Mouse (Mus musculus) monocyte, adult 5-6 weeks (primary cell): Measurements from ENCODE around the gene Fas. TPM values are rescaled to one million over a fixed set of nuclear protein-coding genes. Genes with fewer than 3 reads are reported as not detected.

Source experiments
- ATAC-seq: fragments of 153-309, 156-312 bp; replicated peaks from 2 replicates; pipeline ENCODE4 v1.8.0; 2017; ENCODE audit warnings: mild to moderate bottlenecking; ENCODE audit not compliant: low TSS enrichment, insufficient number of reproducible peaks, severe bottlenecking, poor library complexity, low FRiP score
- total RNA-seq: library from RNA; stranded (forward); fragments of 200-1000, 200-491, 200-594 nt; gene quantifications from 3 replicates; pipeline ENCODE4 v1.2.3, GENCODE M21; 2017

Gene Fas
- total RNA-seq = 13.9 to 25.4 TPM (median 24.3 TPM) in 3 replicates

GRCm38 (mm10) chr19:34289948-34290789 is at the start of gene Fas:
TSS of gene Fas (plus strand) at chr19:34290666.
- ATAC-seq = peak; percentile 90

GRCm38 (mm10) chr19:34241247-34241915 is 49.1 kb upstream of the Fas start:
- 0 out of 2 replicates have a peak, but pooled peaks have one; percentile 49 for ATAC-seq

DNA sequence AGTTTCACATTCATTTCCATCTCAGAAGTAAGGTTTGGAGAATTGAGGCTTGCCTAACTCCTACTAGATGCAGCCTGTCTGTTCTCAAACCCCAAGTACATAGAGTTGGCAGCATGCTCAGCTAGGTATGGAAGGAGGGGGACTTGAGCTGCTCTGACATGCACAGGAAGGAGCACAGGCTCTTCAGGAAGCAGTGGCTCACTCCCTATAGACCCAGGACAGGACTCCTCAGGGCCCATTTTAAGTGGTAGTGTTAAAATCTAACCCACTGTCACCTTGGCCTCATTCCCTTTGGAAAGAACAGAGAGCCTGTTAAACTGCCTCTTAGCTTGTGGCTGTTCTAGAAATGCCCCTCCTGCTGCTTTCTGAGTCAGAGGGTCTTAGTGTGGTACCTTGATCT is 47.5 kb upstream of the Fas start:
- ATAC-seq = no peak

DNA sequence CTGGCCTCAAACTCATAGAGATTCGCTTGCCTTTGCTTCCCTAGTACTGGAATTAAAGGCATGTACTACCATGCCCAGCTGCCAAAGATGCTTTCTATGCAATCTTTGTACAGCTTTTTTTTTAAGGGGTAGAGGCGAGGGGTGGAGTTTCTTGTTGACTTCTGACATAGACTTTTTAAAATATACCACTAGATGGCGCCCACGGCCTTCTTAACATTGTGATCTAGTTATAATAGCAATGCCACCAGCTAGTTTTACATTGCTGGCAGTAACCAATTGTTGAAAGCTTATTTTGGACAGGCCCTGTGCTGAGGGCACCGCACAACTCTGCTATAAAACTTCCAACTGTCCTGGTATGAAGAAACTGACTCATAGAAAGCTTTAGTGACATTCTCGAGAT is 46.4 kb upstream of the Fas start:
- ATAC-seq = peak; percentile 45

GRCm38 (mm10) chr19:34248558-34248957 is 41.9 kb upstream of the Fas start:
- peak; percentile 82 for ATAC-seq

DNA sequence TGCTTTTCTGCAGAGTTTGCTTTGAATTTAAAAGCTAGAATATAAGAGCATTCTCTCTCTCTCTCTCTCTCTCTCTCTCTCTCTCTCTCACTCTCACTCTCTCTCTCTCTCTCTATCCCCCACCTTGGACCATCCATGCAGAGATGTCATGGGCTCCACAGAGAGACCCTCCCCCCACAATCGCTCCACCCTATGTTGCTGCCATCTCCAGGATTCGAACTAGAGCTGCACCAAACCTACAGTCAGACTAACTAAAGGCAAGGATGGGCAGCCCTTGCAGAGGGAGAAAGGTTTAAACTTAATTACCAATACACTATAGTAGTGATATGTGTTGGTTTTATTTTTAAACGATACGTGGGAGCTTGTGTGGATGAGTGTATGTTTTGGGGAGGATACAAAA is 39.8 kb upstream of the Fas start:
- no peak for ATAC-seq

- ATAC-seq = no peak
Observed at GRCm38 (mm10) chr19:34251900-34252299, 38.6 kb upstream of the Fas start.

DNA sequence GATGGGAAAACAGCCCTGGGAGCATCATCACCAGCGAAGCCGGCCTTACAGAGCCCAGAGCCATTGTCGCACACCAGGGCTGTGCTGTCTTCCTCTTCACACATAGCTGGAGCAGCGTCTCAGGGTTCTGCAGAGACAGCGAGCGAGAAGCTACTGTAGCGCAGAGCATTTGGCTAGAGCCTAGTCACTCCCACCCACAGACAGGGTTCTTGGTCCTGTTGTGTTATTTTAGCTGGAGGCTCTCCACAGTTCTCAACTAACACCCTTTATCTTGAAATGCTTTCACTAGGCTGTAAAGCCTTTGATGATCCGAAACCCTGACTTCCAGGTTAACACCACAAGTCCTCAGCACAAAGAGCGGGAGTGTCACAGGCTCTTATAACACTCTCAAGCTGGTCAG is 38.0 kb upstream of the Fas start:
- no peak for ATAC-seq

DNA sequence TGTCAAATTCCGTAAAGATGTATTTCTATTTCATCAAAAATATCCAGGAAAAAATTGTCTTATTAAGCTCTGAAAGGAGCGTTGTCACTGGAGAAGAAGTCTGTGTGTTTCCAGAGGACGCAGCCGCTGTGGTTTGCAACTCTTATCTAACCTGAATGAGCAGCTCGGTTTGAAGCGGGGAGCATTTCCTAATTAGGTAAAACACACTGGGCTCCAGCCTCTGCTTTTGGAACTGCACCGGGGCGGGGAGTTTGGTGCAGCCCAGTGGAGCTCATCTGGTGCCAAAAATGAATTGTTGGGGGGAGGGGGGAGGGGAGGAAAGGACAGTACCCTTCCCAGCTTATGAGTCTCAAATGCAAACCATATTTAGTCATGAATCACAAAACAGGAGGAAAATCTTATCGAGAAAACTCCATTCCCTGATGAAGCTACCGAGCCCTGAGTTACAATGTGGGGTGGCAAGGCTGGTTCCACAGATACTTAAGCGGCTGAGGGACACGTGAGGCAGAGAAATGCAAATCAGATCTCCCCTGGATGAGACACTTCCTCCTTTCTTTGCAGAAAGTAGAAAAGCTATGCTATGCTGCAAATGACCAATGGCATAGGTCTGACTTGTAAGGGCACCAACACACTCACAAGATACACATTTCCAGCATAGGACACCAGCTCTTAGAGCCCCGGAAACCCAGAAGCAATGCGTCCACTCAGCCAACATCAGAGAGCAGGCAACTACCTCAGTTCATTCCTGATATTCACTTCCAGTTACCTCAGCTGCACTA is 36.2 kb upstream of the Fas start:
- peak; percentile 76 for ATAC-seq

DNA sequence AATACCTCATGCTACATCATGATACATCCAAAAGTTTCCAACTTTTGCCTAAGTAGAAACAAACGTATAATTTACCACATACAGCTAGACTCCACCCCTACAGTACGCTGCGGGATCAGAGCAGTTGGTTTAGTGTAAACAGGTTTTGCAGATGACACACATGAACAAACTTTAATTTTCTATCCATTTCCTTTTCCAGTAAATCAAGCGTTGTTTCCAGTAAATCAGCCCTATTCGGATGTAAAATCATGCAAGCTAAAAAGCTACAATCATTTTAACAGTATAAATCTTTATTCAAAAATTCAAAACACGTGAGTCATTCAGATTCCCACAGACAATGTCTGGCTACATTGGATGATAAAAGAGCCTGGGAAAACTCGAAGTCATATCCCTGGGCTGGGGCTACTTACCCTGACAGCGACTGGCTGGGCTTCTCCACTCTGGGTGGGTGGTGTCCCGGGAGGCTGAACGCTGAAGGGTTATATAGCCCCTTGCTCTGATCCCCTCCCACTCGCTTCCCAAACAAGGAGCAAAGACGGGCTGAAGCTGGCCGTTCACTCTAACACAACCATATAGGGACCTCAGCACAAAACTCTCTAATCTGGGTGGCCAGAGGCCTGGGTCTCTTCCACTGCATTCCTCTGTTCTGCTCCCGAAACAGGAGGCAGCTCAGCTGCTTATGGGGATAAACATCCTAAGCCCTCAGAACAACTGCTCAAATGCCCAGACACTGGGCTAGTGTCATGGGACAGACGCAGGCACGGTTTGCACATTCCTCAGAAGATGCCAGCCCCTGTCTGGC is 35.4 kb upstream of the Fas start, which contains the start of gene Acta2:
Gene Acta2 (minus strand): TSS at position 711 of the 802 bp plus-strand sequence.
- no peak for ATAC-seq

GRCm38 (mm10) chr19:34256149-34256548 is 34.3 kb upstream of the Fas start:
- no peak for ATAC-seq

DNA sequence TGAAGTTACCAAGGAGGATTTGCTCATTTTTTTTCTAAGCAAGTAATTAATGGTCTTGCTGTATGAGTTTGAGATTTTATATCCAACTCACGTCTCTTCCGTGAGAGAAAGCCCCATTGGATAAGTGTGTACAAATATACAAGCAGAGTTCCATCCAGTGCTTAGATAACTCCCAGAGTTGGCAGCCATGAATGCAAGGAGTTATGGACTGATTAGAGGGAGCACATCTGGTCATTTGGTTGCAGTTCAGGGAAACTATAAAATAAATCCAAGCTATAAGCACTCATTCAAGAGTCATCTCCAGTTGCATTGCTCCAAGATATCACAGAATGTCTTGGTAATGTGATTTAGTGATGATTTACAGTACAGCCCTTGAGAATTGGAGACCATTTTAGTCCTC is 33.5 kb upstream of the Fas start:
- no peak for ATAC-seq

GRCm38 (mm10) chr19:34262273-34262974 is 28.0 kb upstream of the Fas start:
- ATAC-seq = peak; percentile 79

DNA sequence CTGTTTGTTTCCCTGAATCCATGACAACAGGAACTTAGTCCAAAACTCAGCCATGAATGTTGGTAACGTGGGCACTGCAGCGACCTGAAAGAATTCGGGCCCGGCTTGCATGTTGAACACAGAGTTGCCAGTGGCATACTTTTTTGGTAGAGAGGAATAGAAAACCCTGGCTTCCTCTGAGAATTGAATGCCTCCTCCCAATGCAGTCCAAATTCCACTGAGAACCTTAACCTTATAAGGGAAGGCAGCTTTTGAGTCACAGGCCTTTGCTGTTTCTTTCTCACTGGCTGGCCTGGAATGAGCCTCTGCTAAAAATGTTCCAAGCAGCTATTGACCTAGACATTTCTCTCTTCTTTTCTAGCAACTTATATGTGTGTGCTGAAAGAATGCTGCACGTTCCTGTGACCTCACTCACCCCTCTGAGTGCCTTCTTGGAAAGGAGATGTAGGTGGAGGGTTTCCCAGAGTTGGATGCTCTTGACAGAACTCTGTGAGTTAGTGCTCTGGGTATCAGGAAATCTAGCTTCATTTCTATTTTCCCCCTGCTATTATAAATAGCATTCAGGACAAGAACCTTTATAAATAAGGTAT is 24.8 kb upstream of the Fas start:
- ATAC-seq = no peak

GRCm38 (mm10) chr19:34268991-34269390 is 21.5 kb upstream of the Fas start:
- no peak for ATAC-seq

DNA sequence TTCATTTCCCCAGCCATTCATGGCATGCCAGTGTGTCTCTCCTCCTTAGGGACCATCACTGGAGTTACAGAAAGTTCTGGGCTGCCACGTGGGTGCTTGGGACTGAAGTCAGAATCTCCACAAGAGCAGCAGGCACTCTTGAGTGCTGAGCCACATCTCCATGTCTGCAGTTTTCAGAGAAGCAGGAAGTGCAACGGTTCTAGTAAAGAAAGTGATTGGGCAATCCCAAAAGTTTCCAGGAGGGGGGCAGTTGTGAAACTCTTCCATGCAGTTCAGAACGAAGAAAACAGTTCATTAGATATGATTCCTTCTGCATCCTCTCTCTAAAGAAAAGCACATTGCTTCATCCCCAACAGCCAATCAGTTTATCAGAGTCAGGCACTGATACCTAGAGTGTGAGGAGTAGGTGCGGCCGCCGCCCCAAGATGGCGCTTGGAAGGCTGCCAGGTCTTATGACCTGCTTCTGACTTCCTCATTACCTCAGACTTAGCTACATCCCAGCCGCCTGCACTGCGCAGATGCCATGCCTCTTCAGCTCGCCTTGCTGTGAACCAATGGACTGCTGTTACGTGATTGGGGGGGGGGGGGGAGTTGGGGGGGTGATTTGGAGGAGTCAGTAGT is 20.2 kb upstream of the Fas start:
- peak; percentile 84 for ATAC-seq

DNA sequence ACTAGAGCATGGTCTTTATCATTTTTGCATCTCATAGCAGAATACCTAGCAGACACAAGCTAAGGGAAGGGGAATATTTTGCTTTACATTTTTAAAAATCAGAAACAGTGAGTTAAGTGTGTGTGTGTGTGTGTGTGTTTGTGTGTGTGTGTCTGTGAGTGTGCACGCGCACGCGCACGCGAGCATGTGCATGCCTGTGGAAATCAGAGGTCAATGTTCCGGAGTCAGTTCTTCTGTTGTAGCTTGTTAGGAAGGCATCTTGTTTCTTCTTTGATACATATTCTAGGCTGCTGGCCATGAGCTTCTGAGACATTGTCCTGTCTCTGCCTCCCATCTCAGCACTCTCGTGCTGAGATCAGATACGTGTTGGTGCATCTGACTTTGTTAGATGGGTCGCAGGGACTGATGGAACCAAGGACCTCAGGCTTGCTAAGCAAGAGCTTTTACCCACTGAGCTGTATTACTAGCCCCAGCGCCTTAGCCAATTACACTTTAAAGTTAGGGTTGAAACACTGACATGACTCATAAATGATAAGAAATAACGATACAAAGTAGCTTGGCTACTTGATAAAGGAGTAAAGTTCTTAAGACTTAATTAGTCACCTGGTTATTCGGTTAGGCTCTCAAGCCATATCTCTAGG is 19.5 kb upstream of the Fas start:
- no peak for ATAC-seq
